Mouse (Mus musculus): Measurements from ENCODE around the gene Igf2.

- no peak for TF ChIP-seq CTCF (IDR thresholded peaks at IDR 0.05)
- TF ChIP-seq EP300 (IDR thresholded peaks at IDR 0.05; ENCODE audit: insufficient read depth, low read depth, low read length) = no peak
- no peak for TF ChIP-seq POLR2A (IDR thresholded peaks at IDR 0.05; ENCODE audit: insufficient read depth, low read depth, low read length)
These were observed 12.9 kb downstream of the Igf2 start for GRCm38 (mm10) chr7:142653726-142654125.

Data from heart, adult 2 months (tissue).